Mouse (Mus musculus) ES-E14 (cell line): ENCODE data around the gene Dus1l. TPM values are rescaled to one million over a fixed set of nuclear protein-coding genes. Genes with fewer than 3 reads are reported as not detected.

ENCODE experiments used
- DNase-seq: peaks from one replicate; pipeline ENCODE4 v3.0.0-alpha.2; 2013; ENCODE audit warnings: low read depth, low spot score
- H3K27ac ChIP-seq: 2 replicates; pipeline ENCODE4 v1.5.1; 2012; ENCODE audit warnings: low read depth, mild to moderate bottlenecking, low read length, moderate library complexity, mixed read lengths; ENCODE audit not compliant: poor library complexity, insufficient read depth, severe bottlenecking
- H3K36me3 ChIP-seq: 2 replicates; pipeline ENCODE4 v1.6.1; 2012; ENCODE audit warnings: mild to moderate bottlenecking, low read length, moderate library complexity, mixed read lengths; ENCODE audit not compliant: control insufficient read depth, poor library complexity, insufficient read depth, severe bottlenecking
- H3K4me1 ChIP-seq, 2 experiments: fragments of 150-350 bp in 1 of 2; sonication (generic) in 1 of 2; 2 replicates each; pipeline ENCODE4 v1.6.1; 2012; ENCODE audit warnings: low read length in 2 of 2, mild to moderate bottlenecking in 1 of 2, mixed read lengths in 1 of 2; ENCODE audit not compliant: control insufficient read depth in 2 of 2, insufficient read depth in 2 of 2, poor library complexity in 1 of 2
- H3K4me3 ChIP-seq, 2 experiments: fragments of 150-350 bp in 1 of 2; sonication (generic) in 1 of 2; 2 replicates each; pipeline ENCODE4 v1.5.1; 2012; ENCODE audit warnings: low read length in 2 of 2, low read depth in 1 of 2, mild to moderate bottlenecking in 1 of 2, mixed read lengths in 1 of 2; ENCODE audit not compliant: insufficient read depth in 1 of 2, poor library complexity in 1 of 2, severe bottlenecking in 1 of 2
- H3K9ac ChIP-seq: 2 replicates; pipeline ENCODE4 v1.6.1; 2012; ENCODE audit warnings: low read depth, mild to moderate bottlenecking, low read length, mixed read lengths; ENCODE audit not compliant: poor library complexity, insufficient read depth, severe bottlenecking
- H3K9me3 ChIP-seq: fragments of 150-350 bp; sonication (generic); 2 replicates; pipeline ENCODE4 v1.6.1; 2012; ENCODE audit warnings: low read depth, mild to moderate bottlenecking, low read length; ENCODE audit not compliant: control insufficient read depth, insufficient read depth
- CHD2 ChIP-seq: IDR thresholded peaks from 2 replicates; pipeline ENCODE4 v1.6.1; 2014; ENCODE audit warnings: mild to moderate bottlenecking, low read depth, low read length, inconsistent platforms
- HCFC1 ChIP-seq: IDR thresholded peaks from 2 replicates; pipeline ENCODE4 v1.6.1; 2012; ENCODE audit warnings: low read length, inconsistent platforms, borderline replicate concordance; ENCODE audit not compliant: insufficient read depth
- MAFK ChIP-seq: IDR thresholded peaks from 2 replicates; pipeline ENCODE4 v1.6.1; 2014; ENCODE audit warnings: mild to moderate bottlenecking, low read depth, low read length, inconsistent platforms; ENCODE audit not compliant: insufficient read depth
- ZC3H11A ChIP-seq: IDR thresholded peaks from 2 replicates; pipeline ENCODE4 v1.6.1; 2012; ENCODE audit warnings: low read depth, mild to moderate bottlenecking, inconsistent platforms, low read length, borderline replicate concordance
- ZNF384 ChIP-seq: IDR thresholded peaks from 2 replicates; pipeline ENCODE4 v1.6.1; 2012; ENCODE audit warnings: low read depth, low read length, inconsistent platforms
- in situ Hi-C, 2 experiments: fragments of 600-800 bp; cut with MboI; formaldehyde crosslinking; loops; one replicate each; pipeline ENCODE4 v1.15.1; 2025; ENCODE audit warnings: low sequenced_read_pairs in 2 of 2, inconsistent platforms in 1 of 2; ENCODE audit not compliant: unreplicated experiment in 2 of 2
- total RNA-seq: library from RNA; depleted of rRNA; stranded (reverse); fragments of 300-350 nt; gene quantifications from 2 replicates; pipeline ENCODE4 v1.2.3, GENCODE M21; 2012

Gene Dus1l
- total RNA-seq, 1 experiment: 101 TPM

DNA sequence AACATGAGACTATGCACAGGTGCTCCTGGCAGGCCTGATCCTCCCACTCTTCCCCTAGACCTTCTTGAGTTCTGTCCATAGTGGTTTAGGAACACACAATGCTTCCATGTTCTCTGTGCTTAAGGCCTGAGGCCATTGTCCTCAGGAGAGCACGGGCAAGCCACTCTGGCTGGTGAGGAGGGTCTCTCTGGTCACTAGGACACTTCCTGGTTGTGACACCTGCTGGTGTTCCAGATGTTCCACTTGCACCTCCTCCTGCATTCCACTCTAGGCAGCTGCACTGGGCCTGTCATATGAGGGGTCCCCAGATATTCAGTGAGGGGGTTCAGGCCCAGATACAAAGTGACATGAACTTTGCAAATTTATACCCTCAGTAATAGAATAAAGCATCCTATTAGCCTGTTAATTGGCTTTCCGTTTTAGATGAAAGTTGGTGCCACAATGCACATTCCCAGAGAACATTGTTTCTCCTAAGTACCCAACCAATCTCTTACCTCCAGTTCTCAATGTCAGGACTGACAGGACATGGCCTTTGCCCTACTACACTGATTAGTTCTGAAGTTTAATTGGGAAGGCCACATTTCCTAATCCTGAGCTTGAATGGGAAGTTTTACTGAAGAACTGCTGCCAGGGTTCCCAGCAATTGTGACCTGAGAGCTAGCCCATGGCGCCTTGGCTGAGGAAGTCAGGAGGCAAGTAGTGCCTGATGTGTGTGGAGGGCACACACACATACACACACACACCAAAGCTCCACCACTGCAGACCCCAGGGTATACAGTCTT is 35.6 kb upstream of the Dus1l start:
- H3K27ac ChIP-seq: no peak overlapping the region
- in situ Hi-C loops: no loop called here
- TF ChIP-seq ZC3H11A (no peak), ZNF384 (no peak), CHD2 (no peak), HCFC1 (no peak), MAFK (no peak)
- H3K36me3 ChIP-seq: no peaks in the 10 kb centered on the region
- no peak overlapping the region for H3K9ac ChIP-seq
- DNase-seq: no peak
- no peaks in the 10 kb centered on the region; a peak in 1 of 4 replicates for H3K4me1 ChIP-seq
- H3K9me3 ChIP-seq: no peaks in the 10 kb centered on the region
- no peak overlapping the region for H3K4me3 ChIP-seq

DNA sequence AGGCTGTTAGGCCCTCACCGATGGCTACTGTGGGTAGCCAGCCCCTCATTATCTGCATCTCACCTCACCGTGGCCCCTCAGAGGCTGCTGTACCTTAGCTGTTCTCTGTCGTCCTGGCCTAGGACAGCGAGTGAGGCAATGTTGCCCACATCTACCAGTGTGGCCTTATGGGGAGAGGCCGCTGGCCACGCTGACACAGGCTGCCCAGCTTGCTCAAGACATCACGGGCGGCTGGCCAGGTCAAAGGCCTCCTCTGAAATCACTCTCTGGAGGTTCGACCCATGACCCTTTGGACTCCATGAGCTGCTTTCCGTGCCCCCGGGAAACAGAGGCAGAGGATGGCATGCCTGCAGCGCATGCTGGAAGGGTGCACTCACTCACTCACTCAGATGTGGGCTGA is 34.5 kb upstream of the Dus1l start:
- H3K9ac ChIP-seq: no peak overlapping the region
- TF ChIP-seq CHD2 (no peak), MAFK (no peak), ZC3H11A (no peak), HCFC1 (no peak), ZNF384 (no peak)
- H3K4me1 ChIP-seq: peaks cover 0 to 11% of the 10 kb centered on the region in 2 experiments; a peak in 1 of 4 replicates
- in situ Hi-C loops: no loop called here
- H3K36me3 ChIP-seq: no peaks in the 10 kb centered on the region; the same call in 1 of the 2 replicates
- no peak for DNase-seq
- H3K9me3 ChIP-seq: no peaks in the 10 kb centered on the region
- H3K4me3 ChIP-seq: no peak overlapping the region
- no peak overlapping the region for H3K27ac ChIP-seq

DNA sequence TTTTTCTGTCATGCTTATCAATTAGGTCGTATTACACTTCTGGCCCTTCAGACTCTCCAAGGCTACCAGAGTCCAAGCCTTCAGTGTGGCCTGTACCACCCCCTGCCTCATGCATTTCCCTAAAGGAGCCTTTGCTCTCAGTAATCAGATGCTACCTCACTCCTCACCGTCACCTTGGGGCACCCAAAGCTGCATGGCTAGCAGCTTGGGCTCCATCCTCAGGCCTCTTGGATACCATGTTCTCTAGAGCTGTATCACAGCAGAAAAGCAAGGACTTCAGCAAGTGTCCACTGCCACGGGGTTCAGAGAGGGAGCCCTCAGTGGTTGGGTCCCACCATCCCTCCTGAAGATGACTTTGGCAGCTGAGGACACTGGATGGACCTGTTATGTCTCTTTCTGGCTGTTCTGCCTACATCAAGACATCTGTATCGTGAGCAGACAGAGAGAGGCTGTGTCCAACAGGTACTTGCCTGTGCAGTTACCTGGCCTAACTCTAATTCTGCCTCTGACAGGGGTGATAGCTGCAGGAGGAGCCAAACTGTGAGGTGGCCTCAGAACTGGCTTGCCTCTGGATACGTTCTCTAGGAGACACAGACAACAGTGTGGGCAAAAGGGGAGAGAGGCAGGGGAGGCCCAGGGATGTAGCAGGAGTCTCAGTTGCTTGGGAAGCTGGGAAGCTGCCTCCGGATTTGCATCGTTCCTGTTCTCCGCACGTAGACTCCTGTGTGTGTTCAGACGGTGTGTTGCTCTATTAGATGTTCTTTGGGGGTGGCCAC is 33.7 kb upstream of the Dus1l start:
- Histone ChIP-seq H3K27ac (no peak overlapping the region), H3K9ac (no peak overlapping the region), H3K4me3 (no peak overlapping the region), H3K9me3 (no peaks in the 10 kb centered on the region), H3K4me1 (peaks cover 4 to 17% of the 10 kb centered on the region in 2 experiments; a peak in 2 of 4 replicates), H3K36me3 (no peaks in the 10 kb centered on the region; the same call in 1 of the 2 replicates)
- in situ Hi-C loops: no loop called here
- no peak for DNase-seq
- TF ChIP-seq HCFC1 (no peak), ZNF384 (no peak), ZC3H11A (no peak), CHD2 (no peak), MAFK (no peak)

DNA sequence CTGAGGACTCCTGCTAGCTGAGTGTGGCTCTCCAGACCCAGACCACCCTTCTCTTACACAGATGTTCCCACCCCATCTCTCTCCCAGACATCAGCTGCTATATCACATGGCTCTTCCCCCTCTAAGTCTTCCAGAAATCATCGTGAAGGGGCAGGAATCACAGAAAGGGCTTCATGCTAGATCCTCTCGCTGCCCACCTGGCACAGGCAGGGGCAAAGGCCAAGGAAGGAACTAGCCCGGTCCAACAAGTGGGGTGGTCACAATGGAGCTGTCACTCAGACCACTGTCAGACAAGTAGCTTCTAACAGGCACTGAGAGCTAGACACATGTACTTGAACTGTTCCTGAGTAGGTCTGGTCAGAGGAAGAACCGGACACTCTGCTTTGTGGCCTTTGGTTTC is 32.2 kb upstream of the Dus1l start:
- DNase-seq: no peak
- in situ Hi-C loops: no loop called here
- H3K9ac ChIP-seq: no peak overlapping the region
- no peaks in the 10 kb centered on the region for H3K9me3 ChIP-seq
- no peaks in the 10 kb centered on the region; the same call in 1 of the 2 replicates for H3K36me3 ChIP-seq
- H3K4me1 ChIP-seq: peaks cover 4 to 17% of the 10 kb centered on the region in 2 experiments; a peak in 2 of 4 replicates
- no peak overlapping the region for H3K4me3 ChIP-seq
- TF ChIP-seq ZC3H11A (no peak), HCFC1 (no peak), CHD2 (no peak), ZNF384 (no peak)
- H3K27ac ChIP-seq: no peak overlapping the region
